Mouse (Mus musculus) common myeloid progenitor, adult 5-6 weeks (primary cell): ENCODE measurements around the gene P2ry14. TPM values are rescaled to one million over a fixed set of nuclear protein-coding genes. Genes with fewer than 3 reads are reported as not detected.
A peak's percentile ranks its signal among the peaks of the same experiment; 100 is the strongest.
"Not testable (repeated sequence)": the region's sequence is repeated elsewhere in the genome, so short reads cannot be mapped to it uniquely, and the experiment has no call there.

Experiments used
- ATAC-seq: replicated peaks from 2 replicates; pipeline ENCODE4 v1.8.0; 2016; ENCODE audit warnings: low read depth, mild to moderate bottlenecking, moderate TSS enrichment, inconsistent platforms; ENCODE audit not compliant: poor library complexity, severe bottlenecking
- total RNA-seq: library from RNA; stranded (forward); fragments of 200-1000, 187-1606 nt; gene quantifications from 2 replicates; pipeline ENCODE4 v1.2.3, GENCODE M21; 2017

The P2ry14 gene
- total RNA-seq, 1 experiment from 2014 or later: 18.9 TPM

- ATAC-seq: not testable (repeated sequence)
These were observed 40.1 kb downstream of the P2ry14 start for GRCm38 (mm10) chr3:59113291-59113690.

DNA sequence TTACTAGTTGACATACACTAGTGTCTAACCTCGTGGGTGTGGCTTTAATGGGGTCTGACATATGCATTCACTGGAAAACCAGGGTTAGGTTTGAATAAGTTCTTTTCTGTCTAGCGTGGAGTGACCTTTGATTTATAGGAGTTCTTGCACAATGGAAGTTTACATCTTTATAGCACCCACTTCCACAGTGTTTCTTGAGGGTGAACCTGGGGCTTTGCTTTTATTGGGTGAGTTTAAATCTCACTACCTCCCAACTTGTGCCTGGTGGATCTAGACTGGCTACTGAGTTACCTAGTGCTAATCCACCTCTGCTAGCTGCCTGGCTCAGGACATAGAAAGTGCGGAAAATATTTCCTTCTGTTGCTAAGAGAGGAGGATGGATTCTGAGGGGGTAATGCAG lies 41.5 kb downstream of the P2ry14 start:
- ATAC-seq: no peak

DNA sequence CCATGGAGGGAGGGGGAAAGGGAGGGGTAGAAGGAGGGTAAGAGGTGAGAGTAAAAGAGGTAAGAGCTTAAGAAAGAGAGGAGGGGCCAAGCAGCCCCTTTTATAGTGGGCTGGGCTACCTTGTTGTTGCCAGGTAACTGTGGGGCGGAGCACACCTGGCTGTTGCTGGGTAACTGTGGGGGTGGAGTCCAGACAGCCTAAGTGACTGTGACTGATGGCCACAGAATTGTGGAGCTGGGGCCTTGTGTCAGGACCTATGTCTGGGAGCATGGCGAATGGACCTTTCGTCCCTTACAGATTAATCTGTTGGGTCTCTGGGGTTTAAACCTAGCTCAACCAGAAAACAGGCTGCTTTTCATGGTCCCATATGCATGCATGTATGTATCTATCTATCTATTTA lies 43.6 kb downstream of the P2ry14 start:
- ATAC-seq: not testable (repeated sequence)

- no peak for ATAC-seq
These were observed 46.0 kb downstream of the P2ry14 start for GRCm38 (mm10) chr3:59107439-59107838.

DNA sequence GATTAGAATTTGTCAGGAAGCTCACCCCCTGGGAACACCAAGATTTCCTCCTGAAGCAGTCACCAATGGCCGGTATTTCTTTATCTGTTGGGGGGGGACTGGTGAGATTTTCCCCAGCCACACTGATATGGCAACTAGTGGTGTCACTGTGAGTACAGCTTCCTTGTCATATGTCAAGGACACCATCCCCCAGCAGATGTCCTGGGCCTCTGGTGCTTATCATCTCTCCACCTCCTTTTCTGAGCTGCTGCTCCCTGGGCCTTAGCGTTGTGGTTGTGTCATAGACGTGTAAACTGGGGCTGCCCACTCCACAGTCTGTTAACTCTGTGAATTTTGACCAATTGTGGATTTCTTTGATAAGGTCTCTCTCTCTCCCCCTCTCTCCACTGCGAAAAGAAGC lies 49.0 kb downstream of the P2ry14 start:
- peak; percentile 64 for ATAC-seq

- no peak for ATAC-seq
These were observed 51.3 kb downstream of the P2ry14 start for GRCm38 (mm10) chr3:59102146-59102545.

GRCm38 (mm10) chr3:59101218-59101986 lies 52.0 kb downstream of the P2ry14 start, which contains the start of gene Gpr171:
Gpr171 (minus strand) TSS chr3:59101821.
- peak; percentile 60 for ATAC-seq

DNA sequence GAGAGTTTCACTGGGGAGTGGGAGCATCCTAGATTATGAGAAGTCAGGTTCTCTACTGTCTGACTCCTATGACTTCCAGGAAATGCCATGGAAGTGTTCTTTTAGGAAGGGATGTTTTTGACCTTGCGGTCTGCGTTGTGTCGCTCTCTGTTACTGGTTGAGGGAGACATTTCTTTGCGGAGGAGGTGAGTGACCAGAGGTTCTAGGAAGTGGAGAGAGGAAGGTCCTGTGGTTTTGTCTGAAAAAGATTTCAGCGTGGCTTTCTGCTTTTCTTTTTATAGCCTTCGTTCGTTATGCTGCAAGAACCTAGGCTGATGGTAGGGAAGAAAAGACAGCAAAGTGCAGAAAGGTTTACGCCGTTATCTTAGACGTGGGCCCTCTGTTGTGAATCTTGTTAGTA lies 54.9 kb downstream of the P2ry14 start:
- ATAC-seq: peak; percentile 51

GRCm38 (mm10) chr3:59097421-59097820 lies 56.0 kb downstream of the P2ry14 start:
- ATAC-seq: no peak

GRCm38 (mm10) chr3:59092702-59093101 lies 60.7 kb downstream of the P2ry14 start:
- ATAC-seq: no peak

GRCm38 (mm10) chr3:59080919-59081318 lies 72.5 kb downstream of the P2ry14 start:
- peak; percentile 89 for ATAC-seq

GRCm38 (mm10) chr3:59080293-59080916 lies 73.0 kb downstream of the P2ry14 start:
- no peak for ATAC-seq

GRCm38 (mm10) chr3:59079327-59079726 lies 74.1 kb downstream of the P2ry14 start:
- peak; percentile 71 for ATAC-seq

GRCm38 (mm10) chr3:59078585-59078984 lies 74.8 kb downstream of the P2ry14 start:
- ATAC-seq: no peak

GRCm38 (mm10) chr3:59077278-59077677 lies 76.1 kb downstream of the P2ry14 start:
- ATAC-seq: no peak

GRCm38 (mm10) chr3:59069071-59069470 lies 84.3 kb downstream of the P2ry14 start:
- peak; percentile 79 for ATAC-seq

DNA sequence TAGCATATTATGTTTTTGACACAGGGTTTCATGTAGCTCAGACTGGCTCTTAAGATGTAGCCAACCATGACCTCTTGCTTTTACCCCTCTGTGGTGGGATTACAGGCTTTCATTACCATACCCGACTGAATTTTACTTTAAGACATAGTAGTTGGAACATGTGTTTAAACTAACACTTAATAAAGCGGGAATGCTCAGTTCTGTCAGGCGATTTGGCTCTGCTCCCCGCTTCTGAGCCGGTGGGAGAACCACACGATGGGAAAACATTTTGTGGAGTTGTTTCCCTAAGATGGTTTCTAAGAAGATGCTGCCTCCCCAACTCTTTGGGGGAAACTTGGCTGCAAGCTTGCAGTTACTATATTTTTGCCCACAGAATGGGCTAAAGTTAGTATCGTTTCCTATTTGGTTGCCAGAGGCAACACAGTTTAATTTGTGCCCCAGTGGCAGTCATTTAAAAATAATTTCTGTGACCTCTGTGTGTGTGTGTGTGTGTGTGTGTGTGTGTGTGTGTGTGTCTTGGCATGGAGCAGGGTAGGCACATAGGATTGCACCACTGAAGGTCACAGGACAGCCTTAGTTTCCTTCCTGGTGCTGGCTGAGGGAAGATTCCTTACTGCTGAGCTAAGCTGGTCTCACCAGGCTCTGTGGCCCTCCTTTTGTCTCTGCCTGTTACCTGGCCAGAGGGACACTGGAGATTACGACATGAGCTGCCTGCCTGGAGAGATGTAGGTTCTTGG lies 86.7 kb downstream of the P2ry14 start:
- peak; percentile 62 for ATAC-seq

DNA sequence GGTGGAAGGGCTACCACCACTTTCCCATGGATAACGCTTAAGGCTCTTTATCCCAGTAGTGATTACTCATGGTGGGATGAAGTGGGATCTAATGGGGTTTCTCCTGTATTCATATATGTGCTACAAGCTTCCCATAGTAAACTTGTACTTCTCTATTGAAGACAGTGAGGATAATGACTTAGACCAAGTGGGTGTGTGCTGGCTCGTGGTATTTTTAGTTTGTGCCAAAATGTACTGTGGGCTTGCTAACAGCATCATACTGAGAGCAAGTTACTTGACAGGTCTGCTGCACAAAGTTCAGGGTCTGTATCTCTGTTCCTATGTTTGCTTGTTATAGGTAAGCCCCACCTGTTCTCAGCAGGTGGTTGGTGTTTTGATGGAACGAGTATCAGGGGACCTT lies 87.5 kb downstream of the P2ry14 start:
- ATAC-seq: no peak
